Mouse (Mus musculus) lung, embryonic 16.5 days (tissue): Measurements from ENCODE around the gene Tjap1. TPM values are rescaled to one million over a fixed set of nuclear protein-coding genes. Genes with fewer than 3 reads are reported as not detected.

Experiments
- ATAC-seq: fragments of 200-750 bp; cut with Nextera tagmentation; 2 replicates; pipeline ENCODE4 v1.8.0; 2017; ENCODE audit warnings: low read depth, mild to moderate bottlenecking, moderate library complexity
- H3K27ac ChIP-seq: fragments of 300-500 bp; sonication (generic); 2 replicates; pipeline ENCODE4 v1.5.1; 2014; ENCODE audit warnings: mild to moderate bottlenecking, control low read depth, low read length
- H3K27me3 ChIP-seq: fragments of 300-500 bp; sonication (generic); 2 replicates; pipeline ENCODE4 v1.6.1; 2014; ENCODE audit warnings: low read depth, low read length, mixed read lengths; ENCODE audit not compliant: control insufficient read depth, insufficient read depth
- H3K36me3 ChIP-seq: fragments of 300-500 bp; sonication (generic); 2 replicates; pipeline ENCODE4 v1.6.1; 2014; ENCODE audit warnings: low read length; ENCODE audit not compliant: control insufficient read depth, insufficient read depth
- H3K4me1 ChIP-seq: fragments of 300-500 bp; sonication (generic); replicated peaks from 2 replicates; pipeline ENCODE4 v1.6.1; 2014; ENCODE audit warnings: low read length, mixed read lengths; ENCODE audit not compliant: control insufficient read depth, insufficient read depth
- H3K4me2 ChIP-seq: fragments of 300-500 bp; sonication (generic); 2 replicates; pipeline ENCODE4 v1.6.1; 2014; ENCODE audit warnings: low read depth, low read length, control low read depth
- H3K4me3 ChIP-seq: fragments of 300-500 bp; sonication (generic); 2 replicates; pipeline ENCODE4 v1.5.1; 2014; ENCODE audit warnings: mild to moderate bottlenecking, low read length, control low read depth
- H3K9ac ChIP-seq: fragments of 300-500 bp; sonication (generic); 2 replicates; pipeline ENCODE4 v1.6.1; 2014; ENCODE audit warnings: low read length, control low read depth
- H3K9me3 ChIP-seq: fragments of 300-500 bp; sonication (generic); 2 replicates; pipeline ENCODE4 v1.6.1; 2016; ENCODE audit warnings: low read length; ENCODE audit not compliant: control insufficient read depth
- WGBS: fragments of 180-500 bp; shearing (Covaris S2); extraction: QIAGEN DNeasy Blood & Tissue Kit; methylation state at CpG from one replicate; pipeline ENCODE4 v1.1.7; 2014; 5-methylcytosine and 5-hydroxymethylcytosine counted together
- microRNA counts: library from miRNA; unstranded; fragments of <30 nt; microRNA quantifications from one replicate; lab custom pipeline; 2016
- microRNA-seq: library from miRNA; unstranded; fragments of <30 nt; microRNA quantifications from one replicate; pipeline ENCODE4, GENCODE M21; 2016
- polyA plus RNA-seq: library from polyadenylated mRNA; unstranded; fragments of >200 nt; fragmentation: Nextera tagmentation; extraction: Ambion mirVana; gene quantifications from 2 replicates; pipeline ENCODE4 v1.2.1, GENCODE M21; 2015

Gene Tjap1
- polyA plus RNA-seq, 1 experiment from 2014 or later, result 39.1 TPM

- Histone ChIP-seq H3K9me3 (no peaks in the 10 kb centered on the region), H3K27me3 (no peaks in the 10 kb centered on the region), H3K4me2 (no peak overlapping the region), H3K9ac (no peak overlapping the region), H3K27ac (no peak overlapping the region), H3K4me1 (peaks cover 3% of the 10 kb centered on the region; the same call in 1 of the 2 replicates), H3K36me3 (peaks cover 38% of the 10 kb centered on the region), H3K4me3 (no peak overlapping the region)
- no peak for ATAC-seq
- 87% methylated on average over 5 of the region's 5 CpGs for WGBS
Observed at GRCm38 (mm10) chr17:46237480-46237879, 45.3 kb downstream of the Tjap1 start.

GRCm38 (mm10) chr17:46237079-46237478 lies 45.7 kb downstream of the Tjap1 start:
- peaks cover 38% of the 10 kb centered on the region for H3K36me3 ChIP-seq
- H3K27me3 ChIP-seq, result no peaks in the 10 kb centered on the region
- no peak for ATAC-seq
- H3K27ac ChIP-seq, result no peak overlapping the region
- no peak overlapping the region for H3K4me2 ChIP-seq
- no peak overlapping the region for H3K9ac ChIP-seq
- no peaks in the 10 kb centered on the region for H3K9me3 ChIP-seq
- 87% methylated on average over 6 of the region's 6 CpGs for WGBS
- peaks cover 2% of the 10 kb centered on the region; the same call in 1 of the 2 replicates for H3K4me1 ChIP-seq
- no peak overlapping the region for H3K4me3 ChIP-seq

- H3K27me3 ChIP-seq, result no peaks in the 10 kb centered on the region
- no peaks in the 10 kb centered on the region for H3K4me1 ChIP-seq
- no peaks in the 10 kb centered on the region for H3K9me3 ChIP-seq
- no peak overlapping the region for H3K4me2 ChIP-seq
- peaks cover 34% of the 10 kb centered on the region for H3K36me3 ChIP-seq
- H3K27ac ChIP-seq, result no peak overlapping the region
- WGBS, result 78% methylated on average over 1 of the region's 1 CpGs
- no peak for ATAC-seq
- H3K9ac ChIP-seq, result no peak overlapping the region
- H3K4me3 ChIP-seq, result no peak overlapping the region
Observed at GRCm38 (mm10) chr17:46236067-46236466, 46.8 kb downstream of the Tjap1 start.

- 86% methylated on average over 7 of the region's 7 CpGs for WGBS
- Histone ChIP-seq H3K9ac (no peak overlapping the region), H3K36me3 (peaks cover 59% of the 10 kb centered on the region), H3K27ac (no peak overlapping the region), H3K9me3 (no peaks in the 10 kb centered on the region), H3K27me3 (no peaks in the 10 kb centered on the region), H3K4me2 (no peak overlapping the region), H3K4me3 (no peak overlapping the region), H3K4me1 (no peaks in the 10 kb centered on the region)
- no peak for ATAC-seq
Observed at GRCm38 (mm10) chr17:46227576-46227975, 55.2 kb downstream of the Tjap1 start.

- peaks cover 59% of the 10 kb centered on the region for H3K36me3 ChIP-seq
- ATAC-seq, result no peak
- WGBS, result 77% methylated on average over 3 of the region's 3 CpGs
- no peaks in the 10 kb centered on the region for H3K27me3 ChIP-seq
- no peak overlapping the region for H3K4me3 ChIP-seq
- H3K9me3 ChIP-seq, result no peaks in the 10 kb centered on the region
- H3K27ac ChIP-seq, result no peak overlapping the region
- H3K4me2 ChIP-seq, result no peak overlapping the region
- H3K4me1 ChIP-seq, result no peaks in the 10 kb centered on the region
- H3K9ac ChIP-seq, result no peak overlapping the region
Observed at GRCm38 (mm10) chr17:46221601-46222000, 61.2 kb downstream of the Tjap1 start.

GRCm38 (mm10) chr17:46210550-46210949 lies 72.3 kb downstream of the Tjap1 start:
- Histone ChIP-seq H3K4me3 (no peak overlapping the region), H3K9ac (no peak overlapping the region), H3K9me3 (no peaks in the 10 kb centered on the region), H3K27ac (no peak overlapping the region), H3K36me3 (peaks cover 60% of the 10 kb centered on the region), H3K4me2 (no peak overlapping the region), H3K27me3 (no peaks in the 10 kb centered on the region), H3K4me1 (no peaks in the 10 kb centered on the region)
- 79% methylated on average over 3 of the region's 3 CpGs for WGBS
- no peak for ATAC-seq

MicroRNA genes within 50 kb of the gene (microRNA counts, 519-probe panel; counts per million panel counts)
- microRNA mmu-miR-693-3p (lab: Ali Mortazavi, UCI) (not detected), microRNA mmu-miR-693-5p (lab: Ali Mortazavi, UCI) (not detected)

Small RNA genes within 50 kb of the gene (microRNA-seq; reads per million reads assigned to microRNA genes)
- not detected for gene Mir693

Other genes with a start within 250 kb of the Tjap1 start
- gene Mrps18a, start 172.0 kb downstream of the Tjap1 start, polyA plus RNA-seq, result 134 and 138 TPM in 2 replicates
- 23.7 and 26.8 TPM in 2 replicates for gene Rsph9, start 138.8 kb downstream of the Tjap1 start, polyA plus RNA-seq
- 55.5 and 57.1 TPM in 2 replicates for gene Mad2l1bp, start 129.5 kb downstream of the Tjap1 start, polyA plus RNA-seq
- 50.3 and 55.0 TPM in 2 replicates for gene Gtpbp2, start 122.0 kb downstream of the Tjap1 start, polyA plus RNA-seq
- 24.1 and 26.0 TPM in 2 replicates for gene Polh, start 80.4 kb downstream of the Tjap1 start, polyA plus RNA-seq
- gene Xpo5, start 80.2 kb downstream of the Tjap1 start, polyA plus RNA-seq, result 31.2 and 33.8 TPM in 2 replicates
- gene Polr1c, start 35.0 kb downstream of the Tjap1 start, polyA plus RNA-seq, result 90.6 and 91.2 TPM in 2 replicates
- 114 and 120 TPM in 2 replicates for gene Yipf3, start 34.9 kb downstream of the Tjap1 start, polyA plus RNA-seq
- 0.69 and 0.93 TPM in 2 replicates for gene Lrrc73, start 29.5 kb downstream of the Tjap1 start, polyA plus RNA-seq
- 3.1 and 4.0 TPM in 2 replicates for gene Dlk2, start 14.4 kb upstream of the Tjap1 start, polyA plus RNA-seq
- 5.3 and 5.5 TPM in 2 replicates for gene Abcc10, start 45.3 kb upstream of the Tjap1 start, polyA plus RNA-seq
- gene Zfp318, start 100.7 kb upstream of the Tjap1 start, polyA plus RNA-seq, result 6.0 and 7.0 TPM in 2 replicates
- 3.3 and 8.2 TPM in 2 replicates for gene Crip3, start 145.9 kb upstream of the Tjap1 start, polyA plus RNA-seq
- 0.28 TPM in 1 of 2 replicates, not detected in the other for gene Slc22a7, start 155.4 kb upstream of the Tjap1 start, polyA plus RNA-seq
- 0.03 and 0.05 TPM in 2 replicates for gene Ttbk1, start 204.6 kb upstream of the Tjap1 start, polyA plus RNA-seq
- gene Dnph1, start 213.7 kb upstream of the Tjap1 start, polyA plus RNA-seq, result 33.4 and 37.2 TPM in 2 replicates